Mouse (Mus musculus) brain, embryonic 18.5 days (tissue): ENCODE data around the gene Phyhd1.

Experiments used
- DNase-seq: peaks from one replicate; pipeline ENCODE4 v3.0.0-alpha.2; 2012; ENCODE audit warnings: low read depth, low spot score

Gene Phyhd1

GRCm38 (mm10) chr2:30285416-30286181 is 19.6 kb downstream of the Phyhd1 start:
- DNase-seq: no peak

- peak; percentile 85 for DNase-seq
Observed at GRCm38 (mm10) chr2:30286192-30287026, 20.4 kb downstream of the Phyhd1 start, which contains the start of the genes Dolk and Nup188. Dolk (minus strand) TSS chr2:30286334. Nup188 (plus strand) TSS chr2:30286397.

- no peak for DNase-seq
Observed at GRCm38 (mm10) chr2:30287027-30287373, 21.0 kb downstream of the Phyhd1 start.

- no peak for DNase-seq
Observed at GRCm38 (mm10) chr2:30299525-30299924, 33.5 kb downstream of the Phyhd1 start.

- DNase-seq: no peak
Observed at GRCm38 (mm10) chr2:30299966-30300365, 34.0 kb downstream of the Phyhd1 start.

- DNase-seq: no peak
Observed at GRCm38 (mm10) chr2:30306087-30306486, 40.1 kb downstream of the Phyhd1 start.

GRCm38 (mm10) chr2:30309351-30309750 is 43.3 kb downstream of the Phyhd1 start:
- no peak for DNase-seq

- DNase-seq: no peak
Observed at GRCm38 (mm10) chr2:30311481-30311880, 45.5 kb downstream of the Phyhd1 start.

GRCm38 (mm10) chr2:30316136-30316535 is 50.1 kb downstream of the Phyhd1 start:
- DNase-seq: no peak

GRCm38 (mm10) chr2:30316955-30317354 is 51.0 kb downstream of the Phyhd1 start:
- no peak for DNase-seq

GRCm38 (mm10) chr2:30319260-30319659 is 53.3 kb downstream of the Phyhd1 start:
- DNase-seq: no peak

GRCm38 (mm10) chr2:30323111-30323510 is 57.1 kb downstream of the Phyhd1 start:
- DNase-seq: no peak

GRCm38 (mm10) chr2:30325296-30325695 is 59.3 kb downstream of the Phyhd1 start:
- DNase-seq: no peak

- DNase-seq: no peak
Observed at GRCm38 (mm10) chr2:30327276-30327675, 61.3 kb downstream of the Phyhd1 start.

GRCm38 (mm10) chr2:30328791-30329190 is 62.8 kb downstream of the Phyhd1 start:
- DNase-seq: no peak
